Mouse (Mus musculus): Measurements from ENCODE around the gene Fam43a.

- TF ChIP-seq CTCF (IDR thresholded peaks at IDR 0.05; ENCODE audit: low read depth) (peak; percentile 55), EP300 (IDR thresholded peaks at IDR 0.05; ENCODE audit: low read depth) (no peak)
Observed at GRCm38 (mm10) chr16:30601046-30601832, 1.7 kb downstream of the Fam43a start.
